Mouse (Mus musculus) hindbrain, embryonic 14.5 days (tissue): ENCODE measurements around the gene Ndufs8. TPM values are rescaled to one million over a fixed set of nuclear protein-coding genes. Genes with fewer than 3 reads are reported as not detected.

Experiments used
- ATAC-seq: fragments of 200-750 bp; cut with Nextera tagmentation; 2 replicates; pipeline ENCODE4 v1.8.0; 2017; ENCODE audit warnings: moderate number of reproducible peaks, mild to moderate bottlenecking, moderate TSS enrichment, moderate library complexity; ENCODE audit not compliant: low FRiP score
- DNase-seq: peaks from one replicate; pipeline ENCODE4 v3.0.0-alpha.2; 2015; ENCODE audit warnings: low spot score
- H3K27ac ChIP-seq: fragments of 300-500 bp; sonication (generic); 2 replicates; pipeline ENCODE4 v1.5.1; 2014; ENCODE audit warnings: mild to moderate bottlenecking, moderate library complexity
- H3K27me3 ChIP-seq: fragments of 300-500 bp; sonication (generic); 2 replicates; pipeline ENCODE4 v1.6.1; 2014; ENCODE audit warnings: mild to moderate bottlenecking, low read length, mixed read lengths; ENCODE audit not compliant: control insufficient read depth, insufficient read depth
- H3K36me3 ChIP-seq: fragments of 300-500 bp; sonication (generic); replicated peaks from 2 replicates; pipeline ENCODE4 v1.6.1; 2014; ENCODE audit not compliant: control insufficient read depth, insufficient read depth
- H3K4me1 ChIP-seq: fragments of 300-500 bp; sonication (generic); replicated peaks from 2 replicates; pipeline ENCODE4 v1.6.1; 2014; ENCODE audit warnings: antibody characterized with exemption, low read length, mixed read lengths; ENCODE audit not compliant: control insufficient read depth, insufficient read depth
- H3K4me2 ChIP-seq: fragments of 300-500 bp; sonication (generic); replicated peaks from 2 replicates; pipeline ENCODE4 v1.6.1; 2014; ENCODE audit warnings: mild to moderate bottlenecking, moderate library complexity
- H3K4me3 ChIP-seq: fragments of 300-500 bp; sonication (generic); replicated peaks from 2 replicates; pipeline ENCODE4 v1.5.1; 2014; ENCODE audit warnings: mild to moderate bottlenecking, low read length
- H3K9ac ChIP-seq: fragments of 300-500 bp; sonication (generic); 2 replicates; pipeline ENCODE4 v1.6.1; 2014
- H3K9me3 ChIP-seq: fragments of 300-500 bp; sonication (generic); 2 replicates; pipeline ENCODE4 v1.6.1; 2016; ENCODE audit warnings: low read length; ENCODE audit not compliant: control insufficient read depth
- WGBS: fragments of 180-500 bp; shearing (Covaris S2); extraction: QIAGEN DNeasy Blood & Tissue Kit; methylation state at CpG from one replicate; pipeline ENCODE4 v1.1.7; 2014; 5-methylcytosine and 5-hydroxymethylcytosine counted together
- polyA plus RNA-seq: library from polyadenylated mRNA; unstranded; fragments of >200 nt; fragmentation: Nextera tagmentation; extraction: Ambion mirVana; gene quantifications from 2 replicates; pipeline ENCODE4 v1.2.1, GENCODE M21; 2014

Gene Ndufs8
- polyA plus RNA-seq, 1 experiment from 2014 or later: 332 TPM

DNA sequence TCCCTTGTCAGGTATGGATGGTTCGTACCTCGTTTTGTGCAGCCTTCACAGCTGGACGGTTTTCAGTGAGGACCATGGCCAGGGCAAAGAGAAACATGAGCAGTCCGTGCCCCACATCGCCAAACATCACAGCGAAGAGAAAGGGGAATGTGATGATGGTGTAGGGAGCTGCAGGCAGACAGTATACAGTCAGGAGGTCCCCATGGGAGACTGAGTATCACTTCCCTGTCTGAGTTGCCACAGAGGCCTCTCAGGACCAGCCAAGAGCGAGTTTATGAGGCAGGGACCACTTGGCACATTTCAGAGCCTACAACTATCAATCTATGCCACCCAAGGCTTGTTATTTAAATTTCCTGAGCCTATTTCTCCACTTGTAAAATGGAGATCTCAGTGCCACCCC is 13.6 kb downstream of the Ndufs8 start:
- ATAC-seq (no peak), DNase-seq (no peak)
- Histone ChIP-seq H3K4me2 (no peak overlapping the region), H3K27me3 (no peaks in the 10 kb centered on the region), H3K9me3 (no peaks in the 10 kb centered on the region), H3K27ac (no peak overlapping the region), H3K4me3 (no peak overlapping the region), H3K9ac (no peak overlapping the region), H3K4me1 (no peaks in the 10 kb centered on the region), H3K36me3 (peaks cover 24% of the 10 kb centered on the region)
- WGBS: 76% methylated on average over 7 of the region's 7 CpGs

DNA sequence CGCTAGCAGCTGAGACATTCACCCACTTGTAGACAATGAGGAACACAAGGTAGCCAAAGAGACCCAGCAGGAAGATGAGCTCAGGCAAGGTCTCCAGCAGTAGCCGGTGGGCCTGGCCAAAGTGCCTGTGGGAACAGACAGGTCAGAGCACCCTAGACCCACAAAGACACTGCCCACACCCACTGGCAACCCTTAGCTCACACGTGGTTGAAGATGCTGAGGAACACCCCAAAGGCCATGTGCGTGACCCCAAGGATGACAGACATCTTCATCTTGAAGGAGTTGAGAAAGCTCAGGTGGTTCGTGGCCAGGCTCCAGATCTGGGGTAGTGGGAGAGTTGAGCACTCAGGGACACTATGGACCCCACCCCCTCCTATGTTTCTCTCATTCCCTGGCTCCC is 15.0 kb downstream of the Ndufs8 start:
- Histone ChIP-seq H3K36me3 (peaks cover 38% of the 10 kb centered on the region), H3K27ac (no peak overlapping the region), H3K4me1 (no peaks in the 10 kb centered on the region), H3K4me3 (no peak overlapping the region), H3K9me3 (no peaks in the 10 kb centered on the region), H3K9ac (no peak overlapping the region), H3K27me3 (no peaks in the 10 kb centered on the region), H3K4me2 (no peak overlapping the region)
- DNase-seq (no peak), ATAC-seq (no peak)
- 90% methylated on average over 5 of the region's 5 CpGs for WGBS

DNA sequence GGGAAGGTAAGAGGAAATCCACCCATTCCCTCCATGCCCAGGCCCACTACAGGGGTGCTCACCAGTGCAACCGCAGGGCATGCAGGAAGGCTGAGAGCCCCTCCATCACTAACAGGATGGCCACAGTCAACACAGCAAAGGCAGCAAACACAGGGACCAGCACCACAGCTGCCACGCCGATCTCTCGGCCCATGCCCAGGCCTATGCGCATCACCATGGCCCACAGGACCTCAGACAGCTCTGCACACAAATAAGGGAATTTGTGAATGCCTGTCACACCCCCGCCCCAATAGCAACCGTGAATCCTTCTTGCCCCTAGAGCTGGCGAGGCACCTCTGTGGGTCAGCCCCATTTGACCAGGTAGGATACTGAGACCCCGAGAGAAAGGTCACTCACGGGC is 16.4 kb downstream of the Ndufs8 start:
- H3K27ac ChIP-seq: peak overlapping the region; percentile 34; the same call in 1 of the 2 replicates
- H3K9ac ChIP-seq: no peak overlapping the region
- H3K27me3 ChIP-seq: no peaks in the 10 kb centered on the region
- H3K9me3 ChIP-seq: no peaks in the 10 kb centered on the region
- H3K4me3 ChIP-seq: no peak overlapping the region
- ATAC-seq: no peak
- peaks cover 51% of the 10 kb centered on the region for H3K36me3 ChIP-seq
- no peak for DNase-seq
- H3K4me2 ChIP-seq: no peak overlapping the region
- no peaks in the 10 kb centered on the region for H3K4me1 ChIP-seq
- WGBS: 92% methylated on average over 10 of the region's 10 CpGs

DNA sequence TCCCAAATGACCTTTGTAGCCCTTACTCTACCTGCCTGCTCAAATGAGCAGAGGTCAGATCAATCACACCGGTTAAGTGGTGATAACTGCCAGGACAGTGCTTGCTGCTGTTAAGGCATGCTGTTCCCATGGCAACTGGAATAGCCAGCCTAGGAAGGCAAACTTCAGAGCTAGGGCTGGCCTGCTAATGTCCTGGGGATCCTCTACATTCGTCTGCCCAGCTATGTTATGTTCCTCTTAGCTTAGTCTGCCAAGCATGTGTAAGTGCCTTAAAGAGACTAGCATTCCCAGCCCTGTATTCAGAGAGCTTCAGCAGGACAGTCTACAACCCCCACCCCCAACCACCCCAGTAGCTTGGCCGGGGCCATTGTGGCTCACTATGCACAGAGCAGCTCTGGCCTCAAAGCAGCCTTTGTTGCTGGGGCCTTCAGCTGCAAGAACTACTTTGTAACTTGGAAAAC is 17.4 kb downstream of the Ndufs8 start:
- H3K27ac ChIP-seq: peak overlapping the region; percentile 34
- WGBS: 17% methylated on average over 3 of the region's 3 CpGs
- no peaks in the 10 kb centered on the region for H3K27me3 ChIP-seq
- no peak overlapping the region for H3K4me3 ChIP-seq
- no peaks in the 10 kb centered on the region for H3K9me3 ChIP-seq
- H3K4me2 ChIP-seq: no peak overlapping the region
- H3K36me3 ChIP-seq: peaks cover 59% of the 10 kb centered on the region
- H3K9ac ChIP-seq: no peak overlapping the region
- ATAC-seq: peak; percentile 80; the same call in 1 of the 2 replicates
- H3K4me1 ChIP-seq: no peaks in the 10 kb centered on the region
- peak; percentile 36 for DNase-seq

DNA sequence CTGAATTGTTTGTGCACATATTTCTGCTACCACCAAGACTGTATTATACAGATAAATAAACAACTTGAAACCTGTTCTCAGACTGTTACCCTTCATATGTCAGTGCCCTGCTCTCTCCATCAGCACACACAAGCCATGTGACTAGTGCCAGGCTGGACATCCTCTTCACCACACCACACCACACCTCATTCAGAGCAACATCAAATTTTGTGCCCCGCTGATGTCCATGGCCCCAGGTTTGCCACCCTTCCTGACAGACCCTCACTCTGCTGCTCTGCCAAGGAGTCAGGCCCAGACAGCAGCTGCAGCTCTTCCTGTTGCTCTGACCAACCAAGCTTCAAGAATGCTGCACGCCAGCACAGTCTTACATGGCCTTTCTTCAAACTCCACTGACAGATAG is 18.3 kb downstream of the Ndufs8 start:
- Histone ChIP-seq H3K4me3 (no peak overlapping the region), H3K36me3 (peaks cover 68% of the 10 kb centered on the region), H3K27ac (0 out of 2 replicates have a peak overlapping the region, but pooled peaks have one; percentile 18), H3K9me3 (no peaks in the 10 kb centered on the region), H3K27me3 (no peaks in the 10 kb centered on the region), H3K9ac (no peak overlapping the region), H3K4me1 (no peaks in the 10 kb centered on the region), H3K4me2 (no peak overlapping the region)
- WGBS: 87% methylated on average over 2 of the region's 2 CpGs
- no peak for DNase-seq
- no peak for ATAC-seq

DNA sequence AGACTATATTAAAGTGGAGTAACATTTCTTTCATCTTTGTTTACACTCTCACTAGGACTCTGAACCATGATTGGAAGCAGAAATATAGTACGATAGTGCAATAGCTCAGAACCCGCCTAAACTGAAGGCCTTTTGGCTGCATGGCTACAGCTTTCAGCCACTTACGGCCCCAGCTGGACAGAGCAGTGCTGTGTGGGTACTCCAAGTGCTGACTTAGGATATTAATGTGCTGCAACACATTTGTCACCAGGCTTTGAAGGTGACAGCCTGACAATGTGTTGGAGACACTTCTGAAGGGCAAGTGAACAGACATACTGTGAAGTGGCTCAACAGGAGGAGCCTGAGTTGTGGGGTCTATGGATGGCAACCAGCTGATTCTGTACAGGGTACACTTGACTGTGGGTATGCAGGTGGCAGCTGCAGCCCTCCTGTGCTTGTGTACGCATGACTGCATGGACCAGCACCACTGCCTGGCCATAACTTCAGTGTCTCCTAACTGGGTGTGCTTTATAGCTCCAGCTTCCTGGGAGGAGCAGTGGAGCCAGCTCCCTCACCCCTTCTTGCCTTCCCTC is 18.9 kb downstream of the Ndufs8 start:
- ATAC-seq (no peak), DNase-seq (no peak)
- no peak overlapping the region for H3K4me3 ChIP-seq
- H3K36me3 ChIP-seq: peaks cover 75% of the 10 kb centered on the region
- H3K9me3 ChIP-seq: no peaks in the 10 kb centered on the region
- H3K4me2 ChIP-seq: no peak overlapping the region
- H3K9ac ChIP-seq: no peak overlapping the region
- H3K27me3 ChIP-seq: no peaks in the 10 kb centered on the region
- no peaks in the 10 kb centered on the region for H3K4me1 ChIP-seq
- WGBS: 93% methylated on average over 4 of the region's 4 CpGs
- H3K27ac ChIP-seq: no peak overlapping the region

DNA sequence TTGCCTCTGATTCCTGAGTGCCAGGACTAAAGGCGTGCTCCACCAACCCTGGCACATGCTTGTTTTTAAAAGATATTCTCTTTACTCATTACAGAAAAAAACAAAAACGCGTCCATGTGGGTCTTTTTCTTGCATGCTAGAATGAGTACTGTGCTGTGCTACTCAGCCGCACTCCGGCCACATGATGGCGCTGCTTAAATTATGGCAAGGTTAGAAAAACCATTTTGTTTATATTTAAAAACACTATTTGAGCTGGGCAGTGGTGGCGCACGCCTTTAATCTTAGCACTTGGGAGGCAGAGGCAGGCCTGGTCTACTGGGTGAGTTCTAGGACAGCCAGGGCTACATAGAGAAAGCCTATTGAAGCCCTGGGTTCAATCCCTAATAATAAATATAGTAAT is 22.4 kb downstream of the Ndufs8 start:
- no peak overlapping the region for H3K9ac ChIP-seq
- DNase-seq: no peak
- peaks cover 88% of the 10 kb centered on the region for H3K36me3 ChIP-seq

DNA sequence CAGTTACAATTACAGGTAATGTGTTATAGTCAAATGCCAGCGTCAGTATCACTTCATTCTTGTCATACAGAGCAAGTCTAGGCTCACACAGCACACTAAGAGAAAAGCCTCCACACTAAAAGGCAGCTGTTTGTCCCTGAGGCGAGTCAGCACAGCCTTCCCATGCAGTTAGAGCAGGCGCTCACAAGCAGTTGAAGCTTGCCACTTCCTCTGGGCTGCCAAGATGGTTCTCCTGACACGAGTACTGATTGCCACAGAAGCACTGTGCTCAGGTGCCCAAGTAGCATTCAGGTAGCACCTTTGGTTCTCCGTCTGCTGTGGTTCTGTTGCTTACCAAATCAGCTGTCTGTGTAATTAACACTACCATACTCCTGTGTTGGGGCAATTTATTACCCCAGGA is 23.5 kb downstream of the Ndufs8 start:
- Histone ChIP-seq H3K9ac (no peak overlapping the region), H3K4me1 (no peaks in the 10 kb centered on the region), H3K4me2 (no peak overlapping the region), H3K36me3 (peaks cover 83% of the 10 kb centered on the region), H3K4me3 (no peak overlapping the region), H3K27me3 (no peaks in the 10 kb centered on the region), H3K9me3 (no peaks in the 10 kb centered on the region), H3K27ac (no peak overlapping the region)
- no peak for ATAC-seq
- WGBS: 96% methylated on average over 5 of the region's 5 CpGs
- no peak for DNase-seq

More for the DNA sequence above, 22.4 kb downstream of the Ndufs8 start:
- no peak overlapping the region for H3K4me2 ChIP-seq
- H3K9me3 ChIP-seq: no peaks in the 10 kb centered on the region
- H3K27ac ChIP-seq: no peak overlapping the region
- H3K27me3 ChIP-seq: no peaks in the 10 kb centered on the region
- ATAC-seq: no peak
- no peaks in the 10 kb centered on the region for H3K4me1 ChIP-seq
- H3K4me3 ChIP-seq: no peak overlapping the region
- 92% methylated on average over 8 of the region's 8 CpGs for WGBS

DNA sequence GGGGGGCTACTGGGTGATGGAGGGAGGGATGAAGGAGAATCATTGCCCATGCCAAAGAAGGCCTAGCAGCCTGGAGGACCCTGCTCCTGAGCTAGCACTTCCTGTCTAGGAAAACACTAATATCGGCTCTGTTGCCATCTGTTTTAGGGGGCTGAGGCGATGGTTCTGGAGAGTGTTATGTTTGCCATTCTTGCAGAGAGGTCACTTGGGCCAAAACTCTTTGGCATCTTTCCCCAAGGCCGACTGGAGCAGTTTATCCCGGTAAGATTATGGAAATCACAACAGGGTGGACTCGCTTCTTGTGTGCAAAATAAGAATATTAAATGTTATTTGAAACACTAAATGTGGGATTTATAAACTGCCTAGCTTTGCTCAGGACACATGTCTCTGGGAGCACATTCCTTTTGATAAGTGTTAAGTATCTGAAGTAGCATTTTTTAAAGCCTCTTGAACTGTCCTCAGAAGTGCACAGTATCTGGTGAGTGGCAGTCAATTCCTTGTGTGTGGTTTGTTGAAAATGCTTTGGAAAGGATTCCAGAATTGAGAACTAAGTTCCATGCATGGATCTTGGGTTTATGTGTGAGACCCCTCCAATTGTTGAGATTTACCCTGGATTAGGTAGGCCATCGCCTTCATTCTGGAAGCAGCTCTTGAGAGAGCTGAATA is 28.1 kb downstream of the Ndufs8 start:
- no peaks in the 10 kb centered on the region for H3K9me3 ChIP-seq
- H3K27ac ChIP-seq: no peak overlapping the region
- no peak for DNase-seq
- no peak overlapping the region for H3K9ac ChIP-seq
- no peaks in the 10 kb centered on the region for H3K4me1 ChIP-seq
- H3K36me3 ChIP-seq: peaks cover 46% of the 10 kb centered on the region
- no peak for ATAC-seq
- H3K4me3 ChIP-seq: no peak overlapping the region
- no peaks in the 10 kb centered on the region for H3K27me3 ChIP-seq
- 90% methylated on average over 6 of the region's 6 CpGs for WGBS
- no peak overlapping the region for H3K4me2 ChIP-seq
